Mouse (Mus musculus) midbrain, embryonic 15.5 days (tissue): ENCODE results near the gene Zp3. TPM values are rescaled to one million over a fixed set of nuclear protein-coding genes. Genes with fewer than 3 reads are reported as not detected.

Experiments
- ATAC-seq: fragments of 200-750 bp; cut with Nextera tagmentation; replicated peaks from 2 replicates; pipeline ENCODE4 v1.8.0; 2017; ENCODE audit warnings: moderate TSS enrichment
- H3K27ac ChIP-seq: fragments of 300-500 bp; sonication (generic); 2 replicates; pipeline ENCODE4 v1.5.1; 2015; ENCODE audit warnings: mild to moderate bottlenecking, inconsistent platforms
- H3K27me3 ChIP-seq: fragments of 300-500 bp; sonication (generic); replicated peaks from 2 replicates; pipeline ENCODE4 v1.6.1; 2015; ENCODE audit warnings: inconsistent platforms
- H3K36me3 ChIP-seq: fragments of 300-500 bp; sonication (generic); replicated peaks from 2 replicates; pipeline ENCODE4 v1.6.1; 2015; ENCODE audit warnings: inconsistent platforms
- H3K4me1 ChIP-seq: fragments of 300-500 bp; sonication (generic); 2 replicates; pipeline ENCODE4 v1.6.1; 2015; ENCODE audit warnings: inconsistent platforms
- H3K4me2 ChIP-seq: fragments of 300-500 bp; sonication (generic); 2 replicates; pipeline ENCODE4 v1.6.1; 2015; ENCODE audit warnings: inconsistent platforms, mild to moderate bottlenecking, moderate library complexity
- H3K4me3 ChIP-seq: fragments of 300-500 bp; sonication (generic); 2 replicates; pipeline ENCODE4 v1.5.1; 2015; ENCODE audit warnings: mild to moderate bottlenecking, inconsistent platforms
- H3K9ac ChIP-seq: fragments of 300-500 bp; sonication (generic); 2 replicates; pipeline ENCODE4 v1.6.1; 2015; ENCODE audit warnings: mild to moderate bottlenecking, inconsistent platforms
- H3K9me3 ChIP-seq: fragments of 300-500 bp; sonication (generic); 2 replicates; pipeline ENCODE4 v1.6.1; 2016; ENCODE audit warnings: inconsistent platforms
- WGBS: fragments of 180-500 bp; shearing (Covaris S2); methylation state at CpG from one replicate; pipeline ENCODE4 v1.1.7; 2015; ENCODE audit warnings: mixed read lengths; 5-methylcytosine and 5-hydroxymethylcytosine counted together
- polyA plus RNA-seq: library from polyadenylated mRNA; unstranded; fragments of >200 nt; fragmentation: Nextera tagmentation; extraction: Ambion mirVana; gene quantifications from 2 replicates; pipeline ENCODE4 v1.2.1, GENCODE M21; 2015

Gene Zp3
- polyA plus RNA-seq: 0.17 and 0.21 TPM in 2 replicates

- H3K36me3 ChIP-seq: no peaks in the 10 kb centered on the region
- H3K4me3 ChIP-seq: no peak within 1 kb of the TSS
- 72% methylated on average over 8 of the region's 8 CpGs for WGBS
- H3K27ac ChIP-seq: no peak within 1 kb of the TSS
- H3K4me2 ChIP-seq: no peak within 1 kb of the TSS
- H3K9me3 ChIP-seq: no peaks in the 10 kb centered on the region
- no peaks in the 10 kb centered on the region for H3K4me1 ChIP-seq
- ATAC-seq: no peak
- H3K9ac ChIP-seq: no peak within 1 kb of the TSS
- no peaks in the 10 kb centered on the region for H3K27me3 ChIP-seq
Observed at GRCm38 (mm10) chr5:135979904-135980303, at the start of gene Zp3. TSS of gene Zp3 (plus strand) at chr5:135980099.

GRCm38 (mm10) chr5:135931526-135931925, 48.4 kb upstream of the Zp3 start:
- Histone ChIP-seq H3K4me2 (peak overlapping the region; percentile 60), H3K27me3 (no peaks in the 10 kb centered on the region), H3K36me3 (peaks cover 16% of the 10 kb centered on the region; the same call in 1 of the 2 replicates), H3K27ac (no peak overlapping the region), H3K4me3 (peak overlapping the region; percentile 76; the same call in 1 of the 2 replicates), H3K4me1 (peaks cover 56% of the 10 kb centered on the region), H3K9ac (0 out of 2 replicates have a peak overlapping the region, but pooled peaks have one; percentile 3), H3K9me3 (no peaks in the 10 kb centered on the region)
- no peak for ATAC-seq
- 91% methylated on average over 9 of the region's 9 CpGs for WGBS

GRCm38 (mm10) chr5:135932359-135932758, 47.5 kb upstream of the Zp3 start:
- 54% methylated on average over 2 of the region's 2 CpGs for WGBS
- Histone ChIP-seq H3K4me3 (peak overlapping the region; percentile 76), H3K9ac (peak overlapping the region; percentile 30; the same call in 1 of the 2 replicates), H3K36me3 (peaks cover 16% of the 10 kb centered on the region; the same call in 1 of the 2 replicates), H3K9me3 (no peaks in the 10 kb centered on the region), H3K4me2 (peak overlapping the region; percentile 60), H3K27ac (no peak overlapping the region), H3K4me1 (peaks cover 48% of the 10 kb centered on the region), H3K27me3 (no peaks in the 10 kb centered on the region)
- ATAC-seq: no peak

GRCm38 (mm10) chr5:135933222-135933899, 46.5 kb upstream of the Zp3 start:
- no peaks in the 10 kb centered on the region for H3K27me3 ChIP-seq
- H3K27ac ChIP-seq: peak overlapping the region; percentile 97
- peak overlapping the region; percentile 76 for H3K4me3 ChIP-seq
- H3K36me3 ChIP-seq: peaks cover 16% of the 10 kb centered on the region; the same call in 1 of the 2 replicates
- peak overlapping the region; percentile 75 for H3K9ac ChIP-seq
- no peak for ATAC-seq
- H3K4me2 ChIP-seq: peak overlapping the region; percentile 60
- peaks cover 40% of the 10 kb centered on the region for H3K4me1 ChIP-seq
- 4% methylated on average over 12 of the region's 12 CpGs for WGBS
- no peaks in the 10 kb centered on the region for H3K9me3 ChIP-seq

- H3K27ac ChIP-seq: peak overlapping the region; percentile 97
Observed at GRCm38 (mm10) chr5:135933900-135934441, 45.9 kb upstream of the Zp3 start.

GRCm38 (mm10) chr5:135934481-135935175, 45.3 kb upstream of the Zp3 start, which contains the start of gene Ywhag:
TSS of gene Ywhag (minus strand) at chr5:135934616.
- 0% methylated on average over 48 of the region's 48 CpGs for whole genome bisulfite sequencing
- Histone ChIP-seq H3K27ac (peak within 1 kb of the TSS; percentile 97), H3K36me3 (peaks cover 14% of the 10 kb centered on the region; the same call in 1 of the 2 replicates), H3K4me1 (peaks cover 31% of the 10 kb centered on the region), H3K4me2 (peak within 1 kb of the TSS; percentile 60), H3K9ac (peak within 1 kb of the TSS; percentile 75), H3K4me3 (peak within 1 kb of the TSS; percentile 76), H3K27me3 (no peaks in the 10 kb centered on the region), H3K9me3 (no peaks in the 10 kb centered on the region)
- ATAC-seq: peak; percentile 97

More at GRCm38 (mm10) chr5:135933900-135934441, 45.9 kb upstream of the Zp3 start:
- Histone ChIP-seq H3K4me2 (peak overlapping the region; percentile 60), H3K36me3 (peaks cover 16% of the 10 kb centered on the region; the same call in 1 of the 2 replicates), H3K4me1 (peaks cover 38% of the 10 kb centered on the region), H3K9ac (peak overlapping the region; percentile 75), H3K9me3 (no peaks in the 10 kb centered on the region), H3K27me3 (no peaks in the 10 kb centered on the region), H3K4me3 (peak overlapping the region; percentile 76)
- ATAC-seq: peak; percentile 76
- 0% methylated on average over 35 of the region's 35 CpGs for WGBS

GRCm38 (mm10) chr5:135935176-135935523, 44.7 kb upstream of the Zp3 start:
- Histone ChIP-seq H3K27me3 (no peaks in the 10 kb centered on the region), H3K9me3 (no peaks in the 10 kb centered on the region), H3K9ac (peak overlapping the region; percentile 27), H3K4me2 (peak overlapping the region; percentile 60), H3K36me3 (peaks cover 9% of the 10 kb centered on the region; the same call in 1 of the 2 replicates), H3K4me3 (peak overlapping the region; percentile 76), H3K4me1 (peaks cover 26% of the 10 kb centered on the region), H3K27ac (peak overlapping the region; percentile 97)
- WGBS: 55% methylated on average over 7 of the region's 7 CpGs
- ATAC-seq: peak; percentile 38

- no peak overlapping the region for H3K9ac ChIP-seq
- H3K4me2 ChIP-seq: no peak overlapping the region; the same call in 1 of the 2 replicates
- no peaks in the 10 kb centered on the region for H3K9me3 ChIP-seq
- ATAC-seq: no peak
- no peak overlapping the region for H3K4me3 ChIP-seq
- H3K27me3 ChIP-seq: no peaks in the 10 kb centered on the region
- H3K4me1 ChIP-seq: peaks cover 20% of the 10 kb centered on the region
- peaks cover 3% of the 10 kb centered on the region; the same call in 1 of the 2 replicates for H3K36me3 ChIP-seq
- WGBS: 81% methylated on average over 6 of the region's 6 CpGs
- H3K27ac ChIP-seq: peak overlapping the region; percentile 97; the same call in 1 of the 2 replicates
Observed at GRCm38 (mm10) chr5:135935641-135936190, 44.2 kb upstream of the Zp3 start.

- no peak overlapping the region for H3K4me3 ChIP-seq
Observed at GRCm38 (mm10) chr5:135940587-135940986, 39.3 kb upstream of the Zp3 start.

GRCm38 (mm10) chr5:135942710-135943109, 37.2 kb upstream of the Zp3 start:
- WGBS: 73% methylated on average over 6 of the region's 6 CpGs

More at GRCm38 (mm10) chr5:135940587-135940986, 39.3 kb upstream of the Zp3 start:
- H3K4me1 ChIP-seq: no peaks in the 10 kb centered on the region
- H3K27ac ChIP-seq: no peak overlapping the region
- no peaks in the 10 kb centered on the region for H3K36me3 ChIP-seq
- no peak for ATAC-seq
- no peak overlapping the region for H3K9ac ChIP-seq
- no peak overlapping the region for H3K4me2 ChIP-seq
- H3K9me3 ChIP-seq: no peaks in the 10 kb centered on the region
- no peaks in the 10 kb centered on the region for H3K27me3 ChIP-seq
- 57% methylated on average over 5 of the region's 5 CpGs for whole genome bisulfite sequencing

GRCm38 (mm10) chr5:135945916-135946408, 33.9 kb upstream of the Zp3 start:
- Histone ChIP-seq H3K9me3 (no peaks in the 10 kb centered on the region), H3K27me3 (no peaks in the 10 kb centered on the region), H3K4me2 (peak overlapping the region; percentile 22), H3K27ac (peak overlapping the region; percentile 16; the same call in 1 of the 2 replicates), H3K36me3 (no peaks in the 10 kb centered on the region), H3K4me1 (no peaks in the 10 kb centered on the region; the same call in 1 of the 2 replicates), H3K9ac (no peak overlapping the region), H3K4me3 (no peak overlapping the region)
- 39% methylated on average over 10 of the region's 10 CpGs for WGBS
- ATAC-seq: peak; percentile 39; the same call in 1 of the 2 replicates

More at GRCm38 (mm10) chr5:135942710-135943109, 37.2 kb upstream of the Zp3 start:
- no peaks in the 10 kb centered on the region for H3K9me3 ChIP-seq
- H3K27ac ChIP-seq: no peak overlapping the region
- H3K4me1 ChIP-seq: no peaks in the 10 kb centered on the region; the same call in 1 of the 2 replicates
- no peaks in the 10 kb centered on the region for H3K36me3 ChIP-seq
- H3K4me2 ChIP-seq: no peak overlapping the region
- no peak for ATAC-seq
- H3K4me3 ChIP-seq: no peak overlapping the region
- no peaks in the 10 kb centered on the region for H3K27me3 ChIP-seq
- no peak overlapping the region for H3K9ac ChIP-seq
